Mouse (Mus musculus) thymus, postnatal 36 days (tissue): ENCODE measurements around the gene Rcor1.
A peak's percentile ranks its signal among the peaks of the same experiment; 100 is the strongest.

Source experiments
- DNase-seq, 2 experiments: peaks; one replicate each; pipeline ENCODE4 v3.0.0; 2022; ENCODE audit warnings: mixed read lengths in 2 of 2

Gene Rcor1

GRCm38 (mm10) chr12:111134791-111135733 is 95.9 kb downstream of the Rcor1 start:
- no peak for DNase-seq

GRCm38 (mm10) chr12:111135953-111136352 is 96.8 kb downstream of the Rcor1 start:
- DNase-seq, result no peak

- DNase-seq, result no peak
Observed at GRCm38 (mm10) chr12:111137079-111137478, 97.9 kb downstream of the Rcor1 start.

GRCm38 (mm10) chr12:111143005-111143508 is 103.9 kb downstream of the Rcor1 start:
- no peak for DNase-seq

GRCm38 (mm10) chr12:111143509-111144063 is 104.4 kb downstream of the Rcor1 start:
- DNase-seq, result no peak

- DNase-seq, result no peak
Observed at GRCm38 (mm10) chr12:111144598-111144997, 105.4 kb downstream of the Rcor1 start.

GRCm38 (mm10) chr12:111145269-111145668 is 106.1 kb downstream of the Rcor1 start:
- no peak for DNase-seq

GRCm38 (mm10) chr12:111149495-111150235 is 110.5 kb downstream of the Rcor1 start:
- DNase-seq, result no peak

GRCm38 (mm10) chr12:111150236-111150596 is 111.1 kb downstream of the Rcor1 start:
- peak; percentile 70 to 77 for DNase-seq

GRCm38 (mm10) chr12:111151422-111152156 is 112.4 kb downstream of the Rcor1 start:
- no peak for DNase-seq

- DNase-seq, result no peak
Observed at GRCm38 (mm10) chr12:111152579-111152978, 113.4 kb downstream of the Rcor1 start.

GRCm38 (mm10) chr12:111152981-111153710 is 114.0 kb downstream of the Rcor1 start:
- DNase-seq, result no peak

GRCm38 (mm10) chr12:111153946-111154345 is 114.8 kb downstream of the Rcor1 start:
- no peak for DNase-seq

GRCm38 (mm10) chr12:111154641-111155040 is 115.5 kb downstream of the Rcor1 start:
- no peak for DNase-seq

GRCm38 (mm10) chr12:111155756-111156155 is 116.6 kb downstream of the Rcor1 start:
- no peak for DNase-seq

- peak; percentile 77 to 81 for DNase-seq
Observed at GRCm38 (mm10) chr12:111159659-111160428, 120.7 kb downstream of the Rcor1 start.

- no peak for DNase-seq
Observed at GRCm38 (mm10) chr12:111160871-111161270, 121.7 kb downstream of the Rcor1 start.

- DNase-seq, result no peak
Observed at GRCm38 (mm10) chr12:111161943-111162311, 122.8 kb downstream of the Rcor1 start.

- DNase-seq, result no peak
Observed at GRCm38 (mm10) chr12:111162312-111163061, 123.3 kb downstream of the Rcor1 start.

- peak; percentile 81 to 88 for DNase-seq
Observed at GRCm38 (mm10) chr12:111164310-111164751, 125.2 kb downstream of the Rcor1 start.
